Mouse (Mus musculus): Measurements from ENCODE around the gene H2al3.

- TF ChIP-seq CTCF (IDR thresholded peaks at IDR 0.05), result no peak
- no peak for TF ChIP-seq POLR2A (IDR thresholded peaks at IDR 0.05; ENCODE audit: insufficient read depth, low read depth, low read length)
- TF ChIP-seq EP300 (IDR thresholded peaks at IDR 0.05; ENCODE audit: insufficient read depth, low read depth, low read length), result no peak
Measured at GRCm38 (mm10) chrX:9846628-9847027, 2.9 kb upstream of the H2al3 start, which contains the start of gene Hypm.

All from heart, adult 2 months (tissue).